Mouse (Mus musculus): ENCODE data around the gene Pld2. TPM values are rescaled to one million over a fixed set of nuclear protein-coding genes. Genes with fewer than 3 reads are reported as not detected.

Pld2 gene
- total RNA-seq, 2 experiments from 2014 or later: 6.3 to 6.5 TPM

- intact Hi-C loops (cut with DNase I): loop anchor here (5.0 kb wide), 1 partner anchor 174 kb away; the partner anchor contains the start of gene Arrb2
- DNase-seq: no peak
Observed at GRCm38 (mm10) chr11:70606717-70607116, 66.9 kb downstream of the Pld2 start.

DNA sequence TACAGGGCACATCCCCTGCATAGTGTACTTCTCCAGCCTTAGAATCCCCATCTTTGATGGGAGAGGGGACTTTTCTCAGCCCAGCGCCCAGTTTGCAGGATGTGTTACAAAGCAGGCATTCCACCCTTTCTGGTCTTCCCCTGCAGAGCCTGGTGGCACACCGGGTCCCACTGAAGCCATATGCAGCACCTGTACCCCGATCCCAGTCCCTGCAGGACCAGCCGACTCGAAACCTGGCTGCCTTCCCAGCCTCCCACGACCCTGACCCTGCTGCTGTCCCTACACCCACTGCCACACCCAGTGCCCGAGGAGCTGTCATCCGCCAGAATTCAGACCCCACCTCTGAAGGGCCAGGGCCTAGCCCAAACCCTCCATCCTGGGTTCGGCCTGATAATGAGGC lies 67.7 kb downstream of the Pld2 start:
- intact Hi-C loops (cut with DNase I): loop anchor here (5.0 kb wide), 1 partner anchor 175 kb away; the partner anchor contains the start of gene Arrb2

More for the DNA sequence above, 67.7 kb downstream of the Pld2 start:
- DNase-seq: no peak

Other genes starting within 250 kb of the Pld2 start
- not detected for gene Alox12e, start 217.4 kb upstream of the Pld2 start, total RNA-seq (2021)
- 10 to 100 TPM in 1 of 2 experiments, 1 to 10 TPM in 1; 5.4 to 10.2 TPM for gene Alox15, start 188.0 kb upstream of the Pld2 start, total RNA-seq (2021)
- gene Pelp1, start 130.0 kb upstream of the Pld2 start, total RNA-seq (2021): 10 to 100 TPM; 19.4 to 22.1 TPM
- 10 to 100 TPM; 14.8 to 15.4 TPM for gene Arrb2, start 107.4 kb upstream of the Pld2 start, total RNA-seq (2021)
- gene Med11, start 88.1 kb upstream of the Pld2 start, total RNA-seq (2021): 1 to 10 TPM; 8.9 to 9.7 TPM
- gene Zmynd15, start 80.6 kb upstream of the Pld2 start, total RNA-seq (2021): 1 to 10 TPM; 1.8 to 2.2 TPM
- gene Cxcl16, start 80.1 kb upstream of the Pld2 start, total RNA-seq (2021): 10 to 100 TPM in 1 of 2 experiments, 1 to 10 TPM in 1; 9.6 to 10.9 TPM
- gene Tm4sf5, start 34.8 kb upstream of the Pld2 start, total RNA-seq (2021): 1 to 10 TPM in 1 of 2 experiments, under 1 TPM in 1; 0.70 to 1.3 TPM
- not detected for gene Vmo1, start 25.4 kb upstream of the Pld2 start, total RNA-seq (2021)
- gene Gltpd2, start 20.9 kb upstream of the Pld2 start, total RNA-seq (2021): not detected
- gene Psmb6, start 14.7 kb upstream of the Pld2 start, total RNA-seq (2021): 100 to 1,000 TPM; 230 to 233 TPM
- not detected for gene Gm40193, start 7.1 kb upstream of the Pld2 start, total RNA-seq (2021)
- 10 to 100 TPM; 43.9 to 49.4 TPM for gene Mink1, start 22.8 kb downstream of the Pld2 start, total RNA-seq (2021)
- gene 4930544D05Rik, start 75.8 kb downstream of the Pld2 start, total RNA-seq (2021): not detected
- not detected for gene Chrne, start 79.2 kb downstream of the Pld2 start, total RNA-seq (2021)
- gene Gp1ba, start 99.1 kb downstream of the Pld2 start, total RNA-seq (2021): under 1 TPM; 0.16 to 0.17 TPM
- gene Rnf167, start 107.2 kb downstream of the Pld2 start, total RNA-seq (2021): 10 to 100 TPM; 52.5 to 57.9 TPM
- gene Slc25a11, start 107.4 kb downstream of the Pld2 start, total RNA-seq (2021): 100 to 1,000 TPM; 570 to 607 TPM
- gene Pfn1, start 114.6 kb downstream of the Pld2 start, total RNA-seq (2021): 100 to 1,000 TPM; 283 to 296 TPM
- gene Eno3, start 117.1 kb downstream of the Pld2 start, total RNA-seq (2021): 1,000 to 10,000 TPM; 1,887 to 1,957 TPM
- 10 to 100 TPM; 95.0 to 98.6 TPM for gene Spag7, start 129.4 kb downstream of the Pld2 start, total RNA-seq (2021)
- gene Camta2, start 148.0 kb downstream of the Pld2 start, total RNA-seq (2021): 10 to 100 TPM; 39.2 to 39.6 TPM
- gene Inca1, start 160.1 kb downstream of the Pld2 start, total RNA-seq (2021): 1 to 10 TPM; 4.5 to 6.3 TPM
- 100 to 1,000 TPM; 469 to 490 TPM for gene Kif1c, start 160.5 kb downstream of the Pld2 start, total RNA-seq (2021)
- gene Zfp3, start 224.1 kb downstream of the Pld2 start, total RNA-seq (2021): 1 to 10 TPM; 6.5 to 6.7 TPM